Mouse (Mus musculus) monocyte, adult 5-6 weeks (primary cell): ENCODE measurements around the gene Abhd17a. TPM values are rescaled to one million over a fixed set of nuclear protein-coding genes. Genes with fewer than 3 reads are reported as not detected.

ENCODE experiments used
- ATAC-seq: fragments of 153-309, 156-312 bp; replicated peaks from 2 replicates; pipeline ENCODE4 v1.8.0; 2017; ENCODE audit warnings: mild to moderate bottlenecking; ENCODE audit not compliant: low TSS enrichment, insufficient number of reproducible peaks, severe bottlenecking, poor library complexity, low FRiP score
- total RNA-seq: library from RNA; stranded (forward); fragments of 200-1000, 200-491, 200-594 nt; gene quantifications from 3 replicates; pipeline ENCODE4 v1.2.3, GENCODE M21; 2017

The Abhd17a gene
- 15.2 to 20.8 TPM (median 17.0 TPM) in 3 replicates for total RNA-seq

DNA sequence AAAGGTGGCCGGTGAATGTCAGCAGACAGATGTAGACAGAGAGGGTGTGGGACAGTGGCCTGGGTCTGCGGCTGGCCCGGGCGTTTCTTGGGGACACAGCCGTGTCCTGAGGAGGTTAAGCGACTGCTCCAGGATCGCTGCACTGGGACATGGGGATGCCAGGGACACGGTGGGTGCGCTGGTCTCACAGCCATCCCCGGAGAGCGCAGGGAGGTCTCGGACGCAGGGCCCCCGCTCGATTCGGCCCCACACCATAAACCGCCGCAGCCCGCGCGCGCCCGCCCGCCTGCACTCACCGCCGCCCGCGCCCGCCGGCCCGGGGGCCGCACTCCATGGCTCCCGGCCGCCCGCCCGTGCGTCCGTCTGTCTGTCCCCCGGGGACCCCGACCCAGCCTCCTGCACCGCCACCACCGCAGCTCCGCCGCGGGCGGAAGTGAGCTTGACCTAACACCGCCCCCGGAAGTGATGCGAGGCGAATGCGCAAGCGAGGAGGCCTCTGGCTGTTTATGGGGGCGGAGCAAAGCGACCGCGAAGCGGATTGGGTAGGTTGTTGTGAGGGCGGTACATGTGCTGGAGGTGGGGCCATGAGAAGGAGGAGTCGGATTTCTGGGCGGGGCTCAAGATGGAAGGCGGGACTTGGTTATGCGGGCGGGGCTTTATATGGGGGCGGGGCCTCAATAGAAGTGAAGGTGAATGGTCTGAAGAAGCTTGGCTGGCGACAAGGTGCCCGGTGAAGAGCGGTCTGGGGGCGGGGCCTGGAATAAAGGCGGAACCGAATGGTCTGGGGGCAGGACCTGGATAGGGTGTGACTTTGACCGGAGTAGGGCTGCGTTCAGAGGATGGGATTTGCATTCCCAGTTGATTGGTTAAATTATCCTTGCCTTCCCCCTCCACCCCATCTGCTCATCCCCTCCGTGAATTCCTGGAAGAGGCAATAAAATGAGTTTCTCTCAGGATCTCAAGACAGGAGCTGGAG lies at the start of gene Abhd17a:
TSS of gene Abhd17a (minus strand) at position 463 of the 976 bp plus-strand sequence.
- peak; percentile 98 for ATAC-seq

DNA sequence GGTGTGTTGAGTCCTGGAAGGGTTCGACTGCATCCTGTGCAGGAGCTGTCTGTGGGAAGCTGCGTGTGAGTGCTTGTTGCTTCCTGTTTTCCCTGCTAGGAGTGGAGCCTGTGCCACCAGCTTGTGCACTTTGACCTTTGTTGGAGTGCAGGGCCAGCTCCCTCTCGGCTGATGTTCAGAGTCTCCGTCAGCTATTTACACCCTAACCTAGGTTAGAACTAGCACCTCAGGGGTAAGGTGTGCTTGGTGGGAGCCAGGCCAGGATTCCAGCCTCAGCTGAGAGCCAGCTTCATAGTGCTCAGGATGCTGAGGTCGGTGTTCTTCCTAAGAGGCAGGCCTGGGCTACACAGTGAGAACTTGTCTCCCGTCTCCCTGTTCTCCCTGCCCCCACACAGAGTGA lies 45.2 kb upstream of the Abhd17a start:
- ATAC-seq: no peak

DNA sequence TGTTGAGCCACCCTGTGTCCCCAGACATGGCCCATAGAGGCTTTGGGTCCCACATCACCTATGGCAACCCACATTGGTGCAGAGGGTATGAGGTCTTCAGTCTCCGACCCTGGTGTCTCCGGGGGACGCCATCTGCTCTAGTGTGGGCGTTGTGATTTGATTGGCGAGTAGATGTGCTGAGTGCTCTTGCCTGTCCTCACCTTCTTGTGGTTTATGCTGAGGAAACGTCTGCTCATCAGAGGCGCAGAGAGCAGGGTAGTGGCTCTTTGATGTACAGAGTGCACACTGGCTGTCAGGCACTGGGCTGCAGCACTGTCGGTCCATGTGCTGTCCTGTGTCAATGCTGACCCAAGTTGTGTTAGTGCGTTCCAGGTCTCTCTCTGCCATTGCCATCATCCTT lies 38.8 kb upstream of the Abhd17a start:
- ATAC-seq: no peak

DNA sequence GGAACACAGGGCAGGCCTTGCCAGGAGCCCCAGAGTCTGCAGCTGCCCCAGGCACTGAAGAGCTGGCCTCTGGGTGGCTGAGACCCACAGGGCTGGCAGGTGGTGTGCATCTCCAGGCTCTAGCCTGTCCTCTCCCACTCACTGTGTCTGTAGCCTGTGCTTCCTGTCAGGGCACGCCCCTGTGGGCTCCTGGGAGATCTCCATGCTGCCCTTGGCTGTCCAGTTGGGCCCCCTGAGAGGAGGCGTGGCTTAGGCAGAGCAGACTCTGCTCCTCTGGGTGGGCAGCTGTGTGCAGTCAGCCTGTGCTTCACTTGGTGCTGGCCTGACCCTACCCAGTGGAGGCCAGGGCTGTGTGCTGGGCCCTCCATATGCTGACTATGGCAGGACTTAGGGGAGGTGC lies 37.5 kb upstream of the Abhd17a start:
- ATAC-seq: no peak

DNA sequence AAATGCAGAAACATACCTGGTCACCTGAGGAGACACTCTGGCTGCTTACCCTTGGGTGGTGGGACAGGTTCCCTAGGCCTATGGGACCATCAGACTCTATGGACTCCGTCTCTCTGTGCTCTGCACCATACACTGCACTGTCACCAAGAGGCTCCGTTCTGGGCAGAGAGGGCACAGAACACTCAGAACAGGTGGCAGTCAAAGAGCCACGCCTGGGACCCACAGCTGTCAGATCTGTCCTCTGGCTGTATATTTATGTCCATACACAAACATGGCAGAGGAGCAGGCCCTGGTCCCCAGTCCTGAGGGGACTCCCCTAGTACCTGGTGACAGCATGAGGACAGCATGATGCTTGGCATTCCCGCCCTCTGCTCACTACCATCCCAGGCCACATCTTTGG lies 35.6 kb upstream of the Abhd17a start:
- ATAC-seq: no peak

DNA sequence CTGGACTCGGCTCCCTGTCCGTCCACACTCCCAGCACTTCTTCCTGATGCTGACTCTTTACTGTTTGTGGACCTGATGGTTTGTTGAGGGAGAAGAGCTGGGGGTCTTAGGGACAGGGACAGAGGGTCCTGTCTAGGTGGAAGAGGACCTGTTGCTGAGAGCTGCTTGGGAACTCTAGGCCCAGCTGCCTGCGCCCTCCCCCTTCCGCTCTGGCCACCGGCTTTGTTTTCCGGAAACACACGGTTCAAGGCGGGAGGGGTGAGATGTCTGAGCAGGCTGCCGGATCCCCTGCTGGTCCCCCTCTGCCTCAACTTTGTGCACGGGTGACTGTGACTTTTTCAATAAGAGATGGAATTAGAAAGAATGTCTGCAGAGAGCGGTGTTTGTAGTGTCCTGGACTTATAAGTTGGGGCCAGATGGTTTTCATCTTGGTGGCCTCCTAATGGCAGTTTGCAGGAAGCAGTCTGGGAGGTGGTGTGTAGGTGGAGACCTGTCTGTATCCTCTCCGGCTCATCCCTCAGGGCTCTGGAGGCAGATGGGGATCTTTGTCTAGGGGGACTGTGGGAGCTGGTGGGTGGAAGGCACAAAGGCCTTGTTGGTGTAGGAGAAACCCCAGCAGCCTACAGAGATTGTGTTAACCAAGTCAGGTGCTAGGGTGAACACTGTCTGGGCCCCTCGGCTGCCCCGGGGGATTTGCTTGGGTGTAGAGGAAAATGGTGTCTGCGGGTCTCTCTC lies 33.5 kb upstream of the Abhd17a start:
- 0 out of 2 replicates have a peak, but pooled peaks have one; percentile 5 for ATAC-seq

DNA sequence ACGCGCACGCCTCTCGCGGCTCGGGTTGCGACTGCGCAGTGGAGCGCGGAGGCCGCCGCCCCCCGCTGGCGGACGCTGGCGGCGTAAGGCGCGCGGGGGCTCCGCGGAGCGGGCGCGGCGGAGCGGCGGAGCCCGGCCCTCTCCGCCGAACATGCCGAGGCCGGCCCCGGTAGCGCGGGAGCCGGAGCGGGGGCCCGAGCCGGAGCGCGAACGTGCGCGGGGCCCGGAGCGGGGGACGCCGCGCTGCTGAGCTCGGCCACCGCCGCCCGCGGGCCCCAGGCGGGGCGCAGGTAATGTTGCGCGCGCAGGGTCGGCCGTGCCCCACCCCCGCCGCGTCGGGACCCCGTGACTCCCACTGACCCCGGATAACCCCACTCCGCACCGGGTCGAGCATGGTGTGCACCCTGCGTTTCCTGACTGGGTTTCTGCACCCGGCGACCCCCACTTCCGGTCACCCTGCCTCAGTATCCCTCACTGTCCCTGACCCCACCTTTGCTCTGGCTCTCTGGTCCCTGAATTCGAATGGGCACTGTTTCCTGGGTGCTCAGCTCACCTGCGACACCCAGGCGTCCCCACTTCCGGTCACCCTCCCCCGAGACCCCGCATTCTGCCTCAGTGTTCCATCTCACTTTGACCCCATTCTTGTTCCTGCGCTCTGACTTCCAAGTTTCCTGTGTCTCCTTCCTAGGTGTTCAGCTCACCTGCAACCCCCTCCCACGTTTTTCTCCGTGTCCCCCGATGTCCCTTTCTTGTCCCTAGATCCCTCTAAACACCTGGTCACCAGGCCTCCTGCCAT lies 32.7 kb upstream of the Abhd17a start, which contains the start of gene Csnk1g2:
TSS of gene Csnk1g2 (plus strand) at position 178 of the 796 bp plus-strand sequence.
- ATAC-seq: no peak

DNA sequence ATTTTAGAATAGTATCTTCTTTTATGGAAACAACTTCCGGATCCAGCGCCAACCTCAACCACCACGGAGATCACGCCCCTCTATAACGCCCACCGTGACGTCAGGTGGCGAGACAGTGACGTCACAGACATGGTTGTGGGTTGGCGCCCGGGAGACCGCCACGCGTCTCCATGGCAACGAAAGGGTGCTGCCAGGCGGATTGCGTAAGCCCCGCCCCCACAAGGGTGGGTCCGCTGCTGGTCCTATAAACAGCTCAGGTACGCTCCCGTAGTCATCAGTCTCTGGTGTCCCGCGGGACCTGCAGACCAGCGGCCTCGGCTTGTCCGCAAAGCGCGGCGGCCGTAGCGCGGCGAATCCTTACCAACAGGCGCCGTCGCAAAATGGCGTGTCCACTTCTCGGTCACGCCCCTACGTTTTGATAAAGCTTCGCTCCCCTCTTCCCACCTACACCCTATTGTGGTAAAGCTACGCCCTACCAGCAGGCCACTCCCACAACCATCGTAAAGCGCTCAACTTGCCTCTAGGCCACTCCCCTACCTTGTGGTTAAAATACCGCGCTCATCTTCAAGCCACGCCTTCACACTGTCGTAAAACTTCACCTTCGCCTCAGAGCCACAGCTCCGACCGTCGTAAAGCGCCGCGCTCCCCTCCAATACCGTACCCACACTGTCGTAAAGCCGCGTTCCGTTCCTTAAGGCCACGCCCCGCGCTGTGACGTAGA lies 32.0 kb upstream of the Abhd17a start:
- peak; percentile 87 for ATAC-seq

DNA sequence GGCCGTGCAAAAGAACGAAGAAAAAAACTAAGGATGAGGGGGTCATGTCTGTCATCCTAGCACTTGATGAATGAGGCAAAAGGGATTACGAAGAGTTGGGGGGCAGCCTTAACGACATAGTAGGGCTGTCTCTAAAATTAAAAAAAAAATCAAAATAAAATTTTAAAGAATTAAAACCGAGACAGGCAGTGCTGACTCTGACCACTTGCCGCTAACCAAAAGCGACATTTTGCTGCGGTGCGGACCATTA lies 31.5 kb upstream of the Abhd17a start:
- no peak for ATAC-seq

DNA sequence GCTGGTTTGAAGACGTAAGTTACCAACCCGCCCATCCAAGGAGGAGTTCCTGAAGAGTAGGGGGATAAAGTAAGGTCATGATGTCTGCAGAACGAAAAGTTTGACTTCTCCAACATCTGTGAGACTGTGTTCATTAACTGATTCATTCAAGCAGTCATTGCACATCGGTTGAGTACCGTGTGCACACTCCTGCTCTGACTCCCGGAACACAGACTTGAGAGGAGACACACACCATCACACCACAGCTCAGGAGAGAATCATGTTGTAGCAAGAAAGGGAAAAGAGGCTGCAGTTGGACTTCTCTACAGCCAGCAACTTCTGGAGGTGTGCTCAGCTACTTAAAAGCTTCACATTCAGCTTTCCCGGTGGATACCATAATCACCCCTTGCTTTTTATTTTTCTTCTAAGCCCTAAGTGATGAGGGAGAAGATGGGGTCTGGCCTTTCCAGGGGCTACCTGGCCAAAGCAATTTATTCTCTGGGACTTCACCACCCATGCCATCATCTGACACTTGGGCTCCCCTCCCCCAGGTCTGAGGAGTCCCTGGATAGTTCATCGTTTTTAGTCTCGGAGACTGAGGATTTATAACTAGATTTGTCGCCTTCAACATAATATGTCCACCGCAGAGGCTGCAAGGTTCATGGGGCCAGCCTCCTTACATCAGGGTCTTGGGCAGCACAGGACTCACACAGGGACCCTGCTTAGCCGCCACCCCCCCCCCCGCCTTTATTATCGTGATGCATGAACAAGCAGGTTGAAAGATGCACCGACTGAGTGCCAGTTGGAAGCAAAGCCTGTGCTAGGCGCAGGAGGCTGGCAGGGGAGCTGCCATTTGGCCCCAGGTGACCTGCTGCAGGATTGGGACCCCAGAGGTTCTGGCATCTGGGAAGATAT lies 30.9 kb upstream of the Abhd17a start:
- ATAC-seq: no peak

DNA sequence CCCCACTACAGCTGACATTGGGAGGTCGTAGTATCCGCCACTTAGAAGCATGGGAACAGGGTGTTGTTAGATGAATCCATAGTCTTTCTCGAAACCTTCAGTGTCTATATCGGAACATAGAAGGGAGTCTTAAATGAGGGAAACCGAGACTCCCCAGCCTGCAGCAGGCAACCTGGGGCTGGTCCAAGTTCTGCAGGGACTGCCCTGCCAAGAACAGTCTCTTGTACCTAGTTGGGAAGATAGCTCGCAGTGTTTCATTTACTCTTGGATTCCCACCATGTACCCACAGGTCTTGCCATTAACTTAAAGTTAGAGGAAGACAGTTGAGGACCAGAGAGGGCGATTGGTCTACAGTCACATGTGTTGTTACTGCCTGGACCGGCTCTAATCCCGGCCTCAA lies 30.2 kb upstream of the Abhd17a start:
- no peak for ATAC-seq

DNA sequence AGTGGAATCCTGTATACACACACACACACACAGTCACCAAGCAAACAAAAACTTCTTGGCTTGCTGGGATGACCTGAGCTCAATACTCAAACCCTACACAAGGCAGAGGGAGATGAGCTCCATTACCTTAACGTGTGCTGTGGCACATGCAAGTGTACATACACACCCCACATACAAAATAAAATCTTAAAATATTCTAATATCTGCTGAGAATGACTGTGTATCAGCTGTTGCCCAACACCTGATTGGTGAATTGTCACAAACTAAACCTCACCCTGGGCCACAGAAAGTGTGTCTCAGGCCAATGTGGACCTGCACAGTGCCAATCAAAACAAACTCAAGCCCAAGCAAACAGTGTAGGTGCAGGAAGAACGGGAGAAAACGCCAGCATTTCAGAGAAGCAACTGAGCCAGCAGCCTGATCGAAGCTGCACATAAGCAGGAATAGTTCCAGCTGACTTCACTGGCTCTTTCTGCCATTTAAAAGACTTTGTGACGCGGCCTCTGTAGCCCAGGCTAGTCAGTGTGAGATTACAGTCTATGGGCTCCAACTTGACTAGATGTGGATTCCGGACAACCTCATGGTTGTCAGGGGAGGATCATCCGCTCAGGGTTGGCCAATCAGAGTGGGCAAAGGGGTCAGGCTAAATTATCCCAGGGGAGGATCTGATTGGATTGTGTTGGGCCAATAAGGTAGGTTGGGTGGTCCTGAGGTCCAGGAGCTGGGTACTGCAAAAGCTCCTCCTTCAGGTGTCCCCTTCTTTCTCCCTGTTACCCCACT lies 29.5 kb upstream of the Abhd17a start:
- no peak for ATAC-seq

DNA sequence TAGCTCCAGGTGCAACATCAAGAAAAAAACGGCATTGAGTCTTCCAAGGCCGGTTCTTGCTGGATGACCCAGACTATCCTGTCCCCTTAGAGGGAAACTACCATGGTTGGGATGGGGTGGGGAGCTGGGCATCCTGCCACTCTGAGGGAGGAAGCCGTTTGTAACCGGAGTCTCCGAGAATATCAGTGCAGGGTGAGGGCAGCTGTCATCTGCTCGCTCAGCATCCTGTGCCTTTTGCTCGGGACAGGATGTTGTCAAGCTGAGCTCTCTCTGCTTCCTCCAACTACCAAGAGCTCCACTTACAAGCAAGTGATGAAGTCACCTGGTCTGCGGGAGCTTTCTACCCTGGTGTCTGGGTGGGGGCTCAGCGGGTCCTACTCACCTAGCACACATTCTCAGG lies 28.0 kb upstream of the Abhd17a start:
- no peak for ATAC-seq

DNA sequence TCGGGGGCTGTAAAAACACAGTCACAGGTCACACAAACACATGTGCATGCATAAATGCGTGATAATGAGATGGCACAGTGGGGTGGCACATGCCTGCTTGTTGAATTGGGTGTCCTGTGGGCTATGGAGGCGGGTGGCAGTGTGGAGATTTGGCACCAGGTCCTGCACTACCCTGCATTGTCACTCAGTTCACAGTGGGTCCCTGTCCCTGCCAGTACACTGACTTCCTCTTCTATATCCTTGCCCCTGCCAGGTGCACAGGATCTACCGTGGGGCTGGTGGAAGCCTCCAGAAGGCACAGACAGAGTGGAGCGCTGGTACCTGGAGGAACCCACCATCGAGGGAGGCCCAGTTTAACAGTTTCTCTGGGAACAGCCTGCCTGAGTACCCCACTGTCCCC lies 24.2 kb upstream of the Abhd17a start:
- ATAC-seq: no peak

DNA sequence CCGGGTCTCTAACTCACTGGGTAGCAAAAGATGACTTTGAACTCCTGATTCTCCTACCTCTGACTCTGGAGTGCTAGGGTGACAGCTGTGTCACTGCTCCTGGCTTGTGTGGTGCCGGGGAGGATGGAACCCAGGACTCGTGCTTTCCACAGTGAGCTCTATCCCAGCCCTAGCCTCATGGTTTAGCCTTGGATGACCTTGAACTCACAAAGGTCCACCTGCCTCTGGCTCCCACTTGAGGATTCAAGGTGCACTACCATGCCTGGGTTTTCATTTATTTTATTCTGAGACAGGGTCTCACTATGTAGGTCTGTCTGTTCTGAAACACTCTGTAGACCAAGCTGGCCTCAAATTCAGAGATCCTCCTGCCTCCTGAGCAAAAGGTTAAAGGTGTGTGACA lies 23.7 kb upstream of the Abhd17a start:
- ATAC-seq: no peak

DNA sequence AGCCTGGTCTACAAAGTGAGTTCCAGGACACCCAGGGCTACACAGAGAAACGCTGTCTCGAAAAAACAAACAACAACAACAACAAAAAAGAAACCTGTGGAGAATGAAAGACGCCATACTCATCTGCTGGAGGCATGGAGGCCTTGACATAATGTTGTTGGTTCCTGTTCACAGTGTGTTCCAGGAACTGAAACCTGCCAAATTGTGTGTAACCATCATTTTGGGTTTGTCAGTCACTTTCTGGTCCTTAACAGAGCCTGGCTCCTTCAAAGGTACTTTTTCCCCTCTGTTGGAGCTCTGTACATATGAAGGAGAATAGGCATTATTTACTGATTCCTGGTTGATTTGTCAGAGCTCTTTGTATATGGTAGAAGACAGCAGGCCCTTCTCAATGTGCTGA lies 21.8 kb upstream of the Abhd17a start:
- ATAC-seq: no peak

DNA sequence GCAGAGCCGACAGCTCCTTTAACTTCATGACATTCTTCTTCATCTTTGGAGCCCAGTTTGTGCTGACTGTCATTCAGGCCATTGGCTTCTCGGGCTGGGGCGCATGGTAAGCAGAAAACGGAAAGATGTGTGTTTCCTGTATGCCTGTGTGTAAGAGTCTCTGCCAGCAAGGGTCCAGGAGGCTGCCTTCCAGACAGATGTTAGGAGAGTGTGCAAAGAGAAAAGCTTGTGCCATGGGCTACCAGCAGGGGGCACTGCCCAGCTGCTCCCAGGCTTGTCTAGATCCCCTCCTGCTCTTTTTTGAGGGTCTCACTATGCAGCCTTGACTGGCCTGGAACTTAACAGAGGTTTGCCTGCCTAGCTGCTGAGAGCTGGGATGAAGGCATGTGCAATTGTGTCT lies 20.9 kb upstream of the Abhd17a start:
- ATAC-seq: no peak
